Mouse (Mus musculus) heart, adult 2 months (tissue): ENCODE results near the gene Avpi1.

Experiments used
- CTCF ChIP-seq: fragments of 200-600 bp; IDR thresholded peaks from 2 replicates; pipeline ENCODE4 v1.8.1; 2022; ENCODE audit warnings: antibody characterized with exemption, mild to moderate bottlenecking, moderate library complexity
- POLR2A ChIP-seq: fragments of 200-500 bp; IDR thresholded peaks from 2 replicates; pipeline ENCODE4 v1.6.1; 2011; ENCODE audit warnings: mild to moderate bottlenecking, low read depth, low read length, control low read depth; ENCODE audit not compliant: insufficient read depth

DNA sequence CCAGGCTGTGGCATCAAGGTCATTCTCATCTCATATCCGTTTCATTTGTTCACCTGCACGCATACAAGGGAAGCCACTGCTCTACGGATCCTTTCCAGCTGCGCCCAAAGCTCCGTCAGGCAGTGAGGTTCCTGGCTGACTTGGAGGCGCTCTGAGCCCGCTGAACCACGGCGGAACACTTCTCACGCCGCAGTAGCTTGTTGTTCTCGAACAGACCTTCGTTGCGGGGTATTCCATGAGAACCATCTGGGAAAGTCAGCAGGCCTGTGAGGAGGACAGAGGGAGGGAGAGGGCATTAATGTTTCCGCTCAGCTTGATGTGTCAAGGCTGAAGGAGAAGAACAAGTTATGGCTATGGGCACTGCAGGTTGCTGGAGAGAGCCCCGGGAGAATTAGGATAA, 52.9 kb downstream of the Avpi1 start:
- TF ChIP-seq POLR2A (no peak), CTCF (no peak)
